Mouse (Mus musculus): ENCODE results near the gene H2-T23. TPM values are rescaled to one million over a fixed set of nuclear protein-coding genes. Genes with fewer than 3 reads are reported as not detected.

The H2-T23 gene
- polyA plus RNA-seq, 1 experiment from 2014 or later: 17.7 TPM

Other genes with a start within 250 kb of the H2-T23 start
- 16.0 and 16.2 TPM in 2 replicates for gene Ier3, start 211.2 kb downstream of the H2-T23 start, polyA plus RNA-seq (2015; fragmentation: Nextera tagmentation; extraction: Ambion mirVana)
- gene Flot1, start 209.6 kb downstream of the H2-T23 start, polyA plus RNA-seq (2015; fragmentation: Nextera tagmentation; extraction: Ambion mirVana): 56.9 and 58.5 TPM in 2 replicates
- gene Tubb5, start 194.5 kb downstream of the H2-T23 start, polyA plus RNA-seq (2015; fragmentation: Nextera tagmentation; extraction: Ambion mirVana): 559 and 622 TPM in 2 replicates
- 10.0 and 11.8 TPM in 2 replicates for gene Mdc1, start 191.3 kb downstream of the H2-T23 start, polyA plus RNA-seq (2015; fragmentation: Nextera tagmentation; extraction: Ambion mirVana)
- gene Nrm, start 171.5 kb downstream of the H2-T23 start, polyA plus RNA-seq (2015; fragmentation: Nextera tagmentation; extraction: Ambion mirVana): 47.7 and 51.7 TPM in 2 replicates
- 19.3 and 19.4 TPM in 2 replicates for gene Ppp1r18, start 167.3 kb downstream of the H2-T23 start, polyA plus RNA-seq (2015; fragmentation: Nextera tagmentation; extraction: Ambion mirVana)
- gene Dhx16, start 153.0 kb downstream of the H2-T23 start, polyA plus RNA-seq (2015; fragmentation: Nextera tagmentation; extraction: Ambion mirVana): 36.0 and 38.3 TPM in 2 replicates
- gene 2310061I04Rik, start 135.4 kb downstream of the H2-T23 start, polyA plus RNA-seq (2015; fragmentation: Nextera tagmentation; extraction: Ambion mirVana): 29.1 and 30.1 TPM in 2 replicates
- 43.4 and 45.4 TPM in 2 replicates for gene Atat1, start 122.8 kb downstream of the H2-T23 start, polyA plus RNA-seq (2015; fragmentation: Nextera tagmentation; extraction: Ambion mirVana)
- 133 and 145 TPM in 2 replicates for gene Mrps18b, start 116.5 kb downstream of the H2-T23 start, polyA plus RNA-seq (2015; fragmentation: Nextera tagmentation; extraction: Ambion mirVana)
- 28.8 and 30.1 TPM in 2 replicates for gene Ppp1r10, start 116.4 kb downstream of the H2-T23 start, polyA plus RNA-seq (2015; fragmentation: Nextera tagmentation; extraction: Ambion mirVana)
- 88.5 and 90.2 TPM in 2 replicates for gene Abcf1, start 63.1 kb downstream of the H2-T23 start, polyA plus RNA-seq (2015; fragmentation: Nextera tagmentation; extraction: Ambion mirVana)
- 35.8 and 36.4 TPM in 2 replicates for gene Gnl1, start 53.0 kb downstream of the H2-T23 start, polyA plus RNA-seq (2015; fragmentation: Nextera tagmentation; extraction: Ambion mirVana)
- 22.5 and 25.9 TPM in 2 replicates for gene Prr3, start 52.6 kb downstream of the H2-T23 start, polyA plus RNA-seq (2015; fragmentation: Nextera tagmentation; extraction: Ambion mirVana)
- 1.8 TPM in 2 replicates for gene H2-T24, start 12.3 kb downstream of the H2-T23 start, polyA plus RNA-seq (2015; fragmentation: Nextera tagmentation; extraction: Ambion mirVana)
- gene H2-T22, start 9.9 kb upstream of the H2-T23 start, polyA plus RNA-seq (2015; fragmentation: Nextera tagmentation; extraction: Ambion mirVana): 16.0 and 16.1 TPM in 2 replicates
- gene Gm6034, start 10.1 kb upstream of the H2-T23 start, polyA plus RNA-seq (2015; fragmentation: Nextera tagmentation; extraction: Ambion mirVana): 0.86 and 1.2 TPM in 2 replicates
- 7.2 and 11.9 TPM in 2 replicates for gene Gm11127, start 25.5 kb upstream of the H2-T23 start, polyA plus RNA-seq (2015; fragmentation: Nextera tagmentation; extraction: Ambion mirVana)
- 0.29 and 0.36 TPM in 2 replicates for gene Gm19684, start 88.8 kb upstream of the H2-T23 start, polyA plus RNA-seq (2015; fragmentation: Nextera tagmentation; extraction: Ambion mirVana)
- 1.4 and 2.1 TPM in 2 replicates for gene Gm7030, start 96.6 kb upstream of the H2-T23 start, polyA plus RNA-seq (2015; fragmentation: Nextera tagmentation; extraction: Ambion mirVana)
- 1.9 and 3.5 TPM in 2 replicates for gene Gm8909, start 135.7 kb upstream of the H2-T23 start, polyA plus RNA-seq (2015; fragmentation: Nextera tagmentation; extraction: Ambion mirVana)
- 42.3 and 46.9 TPM in 2 replicates for gene H2-T3, start 157.4 kb upstream of the H2-T23 start, polyA plus RNA-seq (2015; fragmentation: Nextera tagmentation; extraction: Ambion mirVana)
- gene Rpp21, start 225.2 kb upstream of the H2-T23 start, polyA plus RNA-seq (2015; fragmentation: Nextera tagmentation; extraction: Ambion mirVana): 129 and 139 TPM in 2 replicates
- 9.7 and 10.6 TPM in 2 replicates for gene Trim39, start 239.4 kb upstream of the H2-T23 start, polyA plus RNA-seq (2015; fragmentation: Nextera tagmentation; extraction: Ambion mirVana)

Data from intestine, embryonic 16.5 days (tissue).